Mouse (Mus musculus): Measurements from ENCODE around the gene Ctnnbl1. TPM values are rescaled to one million over a fixed set of nuclear protein-coding genes. Genes with fewer than 3 reads are reported as not detected.

Gene Ctnnbl1
- total RNA-seq, 2 experiments from 2014 or later, result 32.8 to 39.3 TPM

DNA sequence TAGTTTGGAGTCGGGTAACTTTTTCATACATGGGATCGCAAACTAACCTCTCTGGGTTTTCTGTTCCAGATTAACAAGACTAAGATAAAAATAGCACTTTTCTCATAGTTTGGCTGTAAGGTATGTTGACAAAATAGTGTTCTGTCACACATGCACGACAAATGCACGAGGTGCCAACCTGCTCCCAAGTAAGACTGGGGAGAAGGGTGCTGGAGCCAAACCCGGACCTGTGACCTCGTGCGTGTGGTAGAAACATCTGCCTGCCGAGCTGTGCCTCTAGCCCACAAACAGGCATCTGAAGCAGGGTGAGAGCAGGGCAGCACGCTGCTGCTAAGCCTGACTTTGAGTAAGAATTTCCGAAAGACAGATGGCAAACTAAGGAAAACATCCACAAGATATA, 125.1 kb downstream of the Ctnnbl1 start:
- intact Hi-C loops (cut with DNase I), result no loop called here
- DNase-seq, result no peak

DNA sequence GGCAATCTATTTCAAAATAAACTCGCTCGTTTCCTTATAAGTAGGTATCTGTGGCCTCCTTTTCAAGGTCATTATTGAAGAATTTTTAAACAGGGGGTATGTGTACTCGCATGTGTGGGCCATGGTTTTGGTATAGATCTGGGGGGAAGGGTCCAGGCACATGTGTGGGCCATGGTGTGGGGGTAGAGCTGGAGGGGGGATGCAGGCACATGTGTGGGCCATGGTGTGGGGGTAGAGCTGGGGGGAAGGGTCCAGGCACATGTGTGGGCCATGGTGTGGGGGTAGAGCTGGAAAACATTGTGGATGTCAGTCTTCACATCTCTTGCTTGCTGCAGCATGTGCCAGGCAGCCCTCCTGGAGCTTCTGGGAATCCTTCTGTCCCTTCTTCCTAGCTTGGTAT, 129.9 kb downstream of the Ctnnbl1 start:
- intact Hi-C loops (cut with DNase I), result no loop called here

DNA sequence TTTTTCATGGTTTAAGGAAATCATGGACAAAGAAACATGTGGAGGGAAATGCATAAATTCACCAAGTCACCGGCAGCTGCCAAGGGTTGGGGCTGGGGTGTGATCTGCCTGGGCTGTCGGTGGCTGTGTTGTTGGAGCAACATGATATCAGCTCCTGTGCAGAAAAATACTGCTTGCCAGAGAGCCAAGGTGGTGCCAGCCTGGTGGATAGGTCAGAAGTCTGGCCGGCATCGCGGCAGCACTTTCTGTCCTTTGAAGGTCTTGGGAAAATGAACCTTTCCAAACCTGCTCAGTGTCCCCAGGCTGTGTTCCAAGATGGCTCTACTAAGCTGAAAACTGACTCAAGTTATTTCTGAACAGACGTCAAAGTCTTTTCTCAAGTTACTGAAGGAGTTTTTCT, 133.0 kb downstream of the Ctnnbl1 start:
- intact Hi-C loops (cut with DNase I), result no loop called here
- no peak for DNase-seq

More for the DNA sequence above, 129.9 kb downstream of the Ctnnbl1 start:
- no peak for DNase-seq

DNA sequence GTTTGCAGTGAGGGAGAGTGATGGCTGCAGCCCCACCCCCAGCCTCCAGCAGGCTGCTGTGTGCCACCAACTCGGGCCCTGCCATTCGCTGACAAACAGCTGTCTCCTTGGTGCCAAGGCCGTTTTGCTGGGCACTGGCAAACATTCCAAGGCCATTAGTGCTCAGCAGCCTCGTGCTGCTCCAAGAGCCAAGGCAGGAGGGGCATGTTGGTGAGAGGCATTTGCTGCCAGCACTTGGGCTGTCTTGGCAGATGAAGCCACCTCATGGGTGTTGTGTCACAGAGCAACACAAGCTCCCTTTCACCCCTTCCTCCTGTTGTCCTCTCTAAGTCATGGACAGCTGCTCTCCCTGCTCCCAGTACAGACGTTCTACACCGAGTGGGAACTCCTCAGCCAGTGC, 136.0 kb downstream of the Ctnnbl1 start:
- intact Hi-C loops (cut with DNase I), result no loop called here
- DNase-seq, result peak; percentile 84

DNA sequence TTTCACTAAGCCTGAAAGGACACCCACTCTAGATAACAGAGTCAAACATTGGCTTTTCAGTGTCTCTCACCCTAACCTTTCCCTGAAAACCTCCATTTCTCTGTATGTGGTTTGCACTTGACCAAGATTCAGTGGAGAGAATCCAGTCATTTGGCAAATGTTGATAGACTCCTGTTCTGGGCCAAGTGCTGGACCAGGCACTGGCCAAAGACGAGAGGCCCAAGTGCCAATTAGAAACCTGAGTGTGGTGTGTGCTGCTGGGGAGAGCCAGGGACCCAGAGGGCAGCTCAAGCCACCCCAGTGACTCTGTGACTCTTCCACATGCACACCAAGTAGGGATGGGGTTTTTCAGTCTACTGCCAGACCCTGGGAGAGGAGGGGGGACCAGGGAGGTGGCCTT, 136.5 kb downstream of the Ctnnbl1 start:
- DNase-seq, result no peak
- intact Hi-C loops (cut with DNase I), result no loop called here

DNA sequence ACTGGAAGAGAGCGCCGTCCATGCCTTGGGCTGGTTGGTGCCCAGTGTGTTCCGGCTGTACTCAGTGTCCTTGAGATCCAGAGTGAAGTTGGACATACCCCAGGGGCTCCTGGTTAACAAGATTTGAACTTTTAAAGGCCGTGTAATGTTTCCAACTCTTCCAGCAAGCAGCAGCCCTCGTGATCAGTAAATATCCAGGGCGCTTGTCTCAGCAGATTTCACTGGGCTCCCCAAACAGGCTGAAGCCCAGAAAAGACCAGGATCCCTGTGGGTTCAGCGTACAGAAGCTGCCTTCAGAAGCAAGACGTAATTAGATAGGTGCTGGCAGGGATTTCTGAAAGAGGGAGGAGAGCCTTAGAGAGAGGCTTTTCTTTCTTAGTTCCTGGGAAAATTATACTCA, 137.9 kb downstream of the Ctnnbl1 start:
- no peak for DNase-seq
- intact Hi-C loops (cut with DNase I), result no loop called here

DNA sequence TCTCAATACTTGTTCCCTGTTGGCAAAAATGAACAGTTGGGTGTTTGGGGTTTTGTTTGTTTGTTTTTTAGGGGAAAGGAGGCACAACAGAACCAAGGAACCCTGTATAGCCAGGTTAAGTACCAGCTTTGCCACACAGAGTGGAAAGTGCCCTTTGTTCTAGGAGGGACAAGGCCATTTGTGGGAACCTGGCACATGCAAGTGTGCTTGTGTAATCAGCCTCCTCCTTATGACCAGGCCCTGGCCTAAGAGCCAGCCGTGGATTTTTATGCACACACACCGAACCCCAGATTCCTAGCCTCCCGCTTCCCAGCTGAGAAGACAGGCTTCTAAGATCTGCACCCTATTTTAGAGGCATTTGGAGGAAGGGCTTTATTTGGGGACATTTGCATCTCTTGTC, 140.2 kb downstream of the Ctnnbl1 start:
- intact Hi-C loops (cut with DNase I), result no loop called here
- no peak for DNase-seq

DNA sequence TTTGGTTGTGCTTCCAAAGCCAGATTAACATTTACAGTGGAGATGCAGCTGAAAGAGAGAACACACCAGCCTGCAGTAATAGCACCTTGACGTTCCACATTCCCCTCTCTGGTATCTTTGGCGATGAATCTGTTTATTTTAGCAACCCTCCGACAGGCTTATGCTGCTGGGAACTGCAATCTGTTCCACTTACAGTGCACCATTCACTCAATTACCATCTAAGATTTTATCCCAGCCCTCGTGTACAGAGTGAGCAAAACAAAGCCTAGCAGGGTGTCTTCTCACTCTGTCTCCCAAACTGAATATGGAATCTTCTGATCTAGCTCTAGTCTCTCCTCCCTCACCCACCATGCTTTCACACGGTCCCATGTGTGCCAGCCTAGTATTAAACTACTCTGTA, 140.8 kb downstream of the Ctnnbl1 start:
- intact Hi-C loops (cut with DNase I), result no loop called here
- no peak for DNase-seq

DNA sequence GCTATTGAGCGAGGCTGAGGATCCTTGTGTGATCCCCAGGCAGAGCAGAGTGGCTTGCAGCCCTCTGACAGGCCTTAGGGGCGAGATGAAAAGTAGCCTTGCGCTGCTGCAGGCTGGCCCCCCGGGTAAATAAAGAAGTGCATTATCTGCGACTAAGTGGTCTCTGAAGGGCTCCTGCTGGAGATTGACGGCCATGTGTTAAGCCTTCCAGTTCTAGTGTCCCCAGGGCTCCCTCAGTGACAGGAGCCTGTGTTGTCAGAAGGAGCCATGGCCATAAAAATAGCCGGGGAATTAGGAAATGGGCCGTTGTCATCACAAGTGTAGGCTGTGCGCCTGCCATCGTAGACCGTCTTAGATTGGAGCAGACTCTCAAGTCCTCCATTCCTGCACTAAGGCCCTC, 144.7 kb downstream of the Ctnnbl1 start:
- intact Hi-C loops (cut with DNase I), result no loop called here
- no peak for DNase-seq

DNA sequence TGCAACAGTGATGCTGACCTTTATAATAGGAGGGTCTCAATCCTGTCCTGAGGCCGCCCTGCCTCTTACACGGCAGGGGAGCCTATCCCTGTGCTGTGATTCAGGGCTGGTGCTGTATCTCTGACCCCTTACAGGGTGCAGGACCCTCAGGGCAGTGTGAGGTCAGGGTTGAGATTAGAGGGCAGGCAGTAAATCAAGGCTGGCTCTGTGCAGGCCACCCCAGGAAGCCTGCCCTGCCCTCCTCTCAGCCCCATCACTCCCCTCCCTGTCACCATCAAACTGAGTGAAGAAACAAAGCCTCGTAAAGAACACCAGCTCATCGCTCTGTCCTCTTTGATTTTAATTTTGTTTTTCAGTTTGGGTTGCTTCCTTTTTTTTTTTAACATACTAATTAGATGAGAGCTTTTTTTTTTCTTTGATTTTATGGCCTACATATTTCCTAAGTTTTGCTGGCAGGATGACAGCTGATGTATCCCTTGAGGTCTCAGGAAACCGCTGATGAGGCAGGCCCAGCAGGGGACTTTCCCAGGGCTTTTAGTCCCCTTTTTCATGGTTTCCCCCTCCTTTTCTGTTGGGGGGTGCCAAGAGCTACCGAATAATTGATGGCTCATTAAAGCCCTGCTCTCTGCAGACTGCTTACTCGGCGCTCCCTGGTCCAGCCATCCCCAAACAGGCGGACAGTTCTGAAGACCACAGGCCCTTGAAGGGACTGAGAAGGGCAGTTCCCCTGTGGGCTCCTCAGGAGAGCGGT, 150.2 kb downstream of the Ctnnbl1 start:
- DNase-seq, result peak; percentile 16
- intact Hi-C loops (cut with DNase I), result no loop called here

DNA sequence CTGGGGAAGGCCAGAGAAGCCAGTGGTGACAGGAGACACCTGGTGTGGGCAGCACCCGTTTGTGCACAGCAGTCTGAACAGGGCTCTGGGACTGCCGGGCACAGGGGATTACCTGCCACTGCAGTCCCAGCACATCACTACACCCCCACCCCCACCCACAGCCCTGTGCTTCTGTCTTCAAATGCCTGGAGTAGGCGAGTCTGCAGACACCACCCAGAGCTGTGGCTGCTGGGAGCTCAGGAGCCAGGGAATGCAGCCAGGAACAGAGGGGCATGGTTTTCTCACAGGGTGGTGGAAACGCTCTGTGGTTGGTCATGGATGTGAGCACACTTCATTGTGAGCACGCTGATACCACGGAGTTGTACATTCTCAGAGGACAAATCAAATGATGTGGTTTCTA, 154.0 kb downstream of the Ctnnbl1 start:
- DNase-seq, result no peak
- intact Hi-C loops (cut with DNase I), result no loop called here

DNA sequence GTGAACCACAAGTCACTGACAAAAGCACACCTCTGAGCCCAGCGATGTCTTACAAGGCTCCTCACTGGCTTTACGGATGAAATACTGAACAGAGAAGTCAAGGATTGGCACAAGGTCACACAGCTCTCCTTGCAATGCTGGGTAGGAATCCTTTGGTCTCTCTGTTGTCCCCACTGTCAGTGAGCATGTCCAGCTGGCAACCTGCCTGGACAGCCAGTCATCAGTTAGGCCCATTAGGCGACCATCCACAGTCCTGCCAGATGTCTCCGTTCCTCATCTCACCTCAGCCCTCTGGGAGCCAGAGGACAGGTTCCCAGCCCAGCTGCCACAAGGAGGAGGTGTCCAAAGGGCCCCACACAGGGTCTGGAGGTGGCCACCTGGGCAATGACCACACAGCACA, 159.9 kb downstream of the Ctnnbl1 start:
- intact Hi-C loops (cut with DNase I), result no loop called here
- peak; percentile 64 for DNase-seq

DNA sequence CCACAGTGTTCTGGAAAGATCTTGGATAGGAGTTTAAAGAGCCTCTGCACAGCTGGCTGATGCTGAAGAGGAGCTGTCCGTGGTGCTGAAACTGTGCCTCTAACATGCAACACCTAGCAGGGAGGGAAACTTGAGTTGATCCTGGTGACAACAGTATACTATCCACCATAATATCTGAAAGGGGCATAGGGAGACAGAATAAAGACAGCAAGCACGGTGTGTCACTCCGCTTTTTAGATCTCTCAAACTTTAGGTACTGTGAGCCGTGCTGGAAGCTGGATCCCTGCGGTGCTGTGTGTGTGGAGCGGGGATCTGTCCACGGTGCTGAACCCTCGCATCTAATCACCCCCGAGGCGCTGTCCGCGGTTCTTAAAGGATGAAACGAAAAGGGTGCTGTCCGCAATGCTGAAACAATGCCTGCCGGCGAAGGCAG, 176.0 kb downstream of the Ctnnbl1 start:
- intact Hi-C loops (cut with DNase I), result loop anchor here (10.0 kb wide), 2 partner anchors 278 to 292 kb away; no protein-coding TSS in a partner anchor
- peak; percentile 69 for DNase-seq

DNA sequence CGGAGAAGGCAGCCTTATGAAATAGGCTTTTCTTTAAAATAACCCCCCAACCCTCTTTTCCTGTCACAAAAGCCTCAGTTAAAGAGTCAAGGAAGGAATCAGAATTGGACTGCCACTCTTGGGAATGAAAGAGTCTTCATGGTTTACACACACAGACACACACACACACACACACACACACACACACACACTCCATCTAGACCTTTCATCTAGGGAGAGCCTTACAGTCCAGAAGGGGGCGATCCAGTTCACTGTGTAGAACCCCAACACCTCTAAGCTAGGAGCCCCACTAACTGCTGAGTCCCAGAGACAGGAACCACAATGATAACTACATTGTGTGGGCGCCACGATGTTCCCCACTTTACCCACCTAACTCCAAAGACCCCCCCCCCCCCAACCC, 176.5 kb downstream of the Ctnnbl1 start:
- intact Hi-C loops (cut with DNase I), result loop anchor here (10.0 kb wide), 2 partner anchors 279 to 291 kb away; no protein-coding TSS in a partner anchor
- DNase-seq, result no peak

DNA sequence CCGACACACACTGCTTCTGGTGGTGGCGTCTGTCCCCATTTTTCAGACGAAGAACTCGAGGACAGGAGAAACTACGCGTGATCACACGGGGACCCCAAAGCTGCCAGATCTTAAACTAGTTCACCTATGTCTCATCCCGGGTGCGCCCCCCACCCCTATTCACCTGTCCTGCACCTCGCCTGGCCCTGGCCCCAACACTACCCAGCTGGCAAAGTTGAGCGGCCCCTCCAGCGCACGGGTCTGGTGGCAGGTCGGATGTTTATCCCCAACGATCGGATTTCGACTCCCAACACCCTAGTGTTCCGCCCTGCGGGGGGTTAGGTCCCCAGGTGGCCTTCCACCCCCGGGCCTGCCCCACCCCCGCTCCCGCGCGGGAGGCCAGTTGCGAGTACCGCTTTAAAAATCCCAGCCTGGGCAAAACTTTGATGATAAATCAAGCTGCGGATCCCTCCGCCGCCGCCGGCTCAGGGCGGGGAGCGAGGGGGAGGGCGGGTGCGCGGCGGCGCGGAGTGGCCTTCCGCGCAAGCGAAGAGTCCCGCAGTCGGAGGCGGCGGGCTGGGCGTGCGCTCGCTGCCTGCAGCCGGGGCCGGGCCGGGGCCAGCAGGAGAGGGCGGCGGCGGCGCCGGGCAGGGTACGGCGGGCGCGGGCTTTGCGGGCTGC, 177.0 kb downstream of the Ctnnbl1 start, which contains the start of gene Vstm2l:
Gene Vstm2l, plus strand, starts transcription at position 549 of the 660 bp plus-strand sequence.
- intact Hi-C loops (cut with DNase I), result loop anchor here (10.0 kb wide), 2 partner anchors 279 to 291 kb away; no protein-coding TSS in a partner anchor
- DNase-seq, result peak; percentile 72

DNA sequence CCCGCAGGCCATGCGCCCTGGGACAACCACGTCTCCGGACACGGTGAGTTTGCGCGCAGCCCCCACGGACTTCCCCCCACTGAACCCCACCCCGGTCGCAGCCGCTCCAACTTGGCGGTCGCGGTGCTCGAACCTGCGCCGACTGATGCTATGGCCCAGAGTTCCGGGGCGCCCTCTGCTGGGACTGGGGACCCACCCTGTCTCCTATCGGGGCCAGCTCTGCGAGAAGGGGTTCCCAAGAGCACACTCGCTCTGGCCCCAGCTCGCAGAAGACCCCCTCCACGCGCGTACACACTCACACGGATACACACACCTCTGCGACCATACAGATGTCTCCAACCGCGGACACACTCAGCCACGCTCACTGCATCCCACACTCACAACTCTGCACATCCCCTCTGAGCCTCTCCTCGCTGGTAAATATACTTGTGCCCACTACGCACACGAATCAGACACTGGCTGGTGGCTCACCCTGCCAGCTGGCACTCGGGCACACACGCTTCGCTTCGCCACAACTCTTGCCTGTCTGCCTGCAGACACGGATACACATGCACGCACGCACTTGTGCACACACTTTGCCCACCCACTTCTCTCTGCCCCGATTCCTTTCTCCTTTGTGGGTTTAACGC, 177.8 kb downstream of the Ctnnbl1 start:
- peak; percentile 51 for DNase-seq
- intact Hi-C loops (cut with DNase I), result loop anchor here (10.0 kb wide), 2 partner anchors 280 to 290 kb away; no protein-coding TSS in a partner anchor

DNA sequence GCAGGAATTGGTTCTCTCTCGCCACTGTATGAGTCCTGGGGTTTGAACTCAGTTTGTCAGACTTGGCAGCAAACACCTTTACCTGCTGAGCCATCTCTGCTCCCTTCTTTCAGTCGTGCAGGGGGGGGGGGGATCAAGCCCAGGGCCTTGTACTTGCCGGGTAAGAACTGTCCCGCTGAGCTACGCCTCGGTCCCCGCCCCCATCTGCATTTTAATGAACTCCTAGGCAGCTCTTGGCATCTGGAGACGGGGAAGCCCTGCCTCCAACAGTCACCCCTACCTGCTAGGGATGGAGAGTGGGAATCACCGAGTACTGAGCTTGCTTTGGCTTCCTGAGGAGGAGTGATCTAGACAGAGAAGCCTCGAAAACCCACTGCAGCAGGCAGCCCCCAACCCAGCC, 181.3 kb downstream of the Ctnnbl1 start:
- intact Hi-C loops (cut with DNase I), result loop anchor here (10.0 kb wide), 2 partner anchors 284 to 286 kb away; no protein-coding TSS in a partner anchor
- DNase-seq, result no peak

DNA sequence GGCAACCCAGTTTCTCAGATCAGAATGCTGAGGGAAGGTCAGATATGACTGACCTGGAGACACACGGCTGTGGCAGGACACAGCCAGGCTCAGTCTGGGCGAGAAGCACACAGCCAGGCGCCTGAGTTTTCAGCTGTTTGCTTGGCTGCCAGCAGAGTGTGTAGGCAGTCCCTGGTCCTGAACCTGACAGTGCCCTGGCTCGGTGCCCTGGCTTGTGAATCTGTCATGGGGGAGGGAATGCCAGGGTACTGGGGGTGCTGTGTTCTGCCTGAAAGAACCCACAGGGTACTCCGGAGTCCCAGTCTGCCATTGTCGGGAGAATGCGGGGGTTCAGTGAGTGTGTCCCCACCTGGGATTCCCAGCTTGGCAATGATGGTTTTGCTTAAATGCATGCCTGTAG, 184.3 kb downstream of the Ctnnbl1 start:
- intact Hi-C loops (cut with DNase I), result no loop called here
- DNase-seq, result peak; percentile 77

DNA sequence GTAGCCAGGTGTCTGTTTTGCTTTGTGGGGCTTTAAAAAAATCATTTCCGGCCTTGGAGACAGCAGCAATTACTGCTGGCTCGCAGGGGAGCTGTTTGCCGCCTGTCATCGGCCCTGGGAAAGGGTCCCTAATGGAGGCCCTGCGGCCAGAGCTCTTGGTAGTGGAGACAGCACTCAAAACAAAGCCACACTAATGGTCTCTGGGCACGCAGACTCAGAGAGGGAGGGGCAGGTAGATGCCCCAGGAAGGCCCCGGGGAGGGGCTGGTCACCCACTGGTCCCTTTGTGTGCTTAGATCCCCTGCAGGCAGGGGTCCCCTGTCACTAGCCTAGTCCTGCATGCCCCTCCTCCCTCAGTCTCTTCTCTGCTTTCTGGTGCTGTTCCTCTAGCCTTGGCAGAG, 186.2 kb downstream of the Ctnnbl1 start:
- no peak for DNase-seq
- intact Hi-C loops (cut with DNase I), result no loop called here

DNA sequence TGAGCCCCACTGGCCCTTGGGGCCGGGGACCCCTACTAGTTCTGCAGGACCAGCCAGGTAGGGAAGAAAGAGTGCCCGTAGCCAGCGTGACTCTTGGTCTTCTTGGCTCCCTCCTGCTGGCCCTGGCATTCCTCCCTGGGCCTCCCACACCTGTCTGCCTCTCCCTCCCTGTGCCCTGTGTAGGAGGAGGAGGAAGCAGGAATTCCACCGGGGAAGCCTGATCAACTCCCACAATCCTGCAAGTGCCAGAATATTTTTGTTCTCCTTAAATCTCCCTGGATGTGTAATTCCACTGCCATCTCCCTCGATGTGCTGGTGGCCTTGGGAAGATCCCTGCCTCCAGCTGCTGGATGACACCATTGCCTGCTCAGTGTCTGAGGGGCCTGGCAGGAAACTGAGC, 187.3 kb downstream of the Ctnnbl1 start:
- intact Hi-C loops (cut with DNase I), result no loop called here
- DNase-seq, result no peak

DNA sequence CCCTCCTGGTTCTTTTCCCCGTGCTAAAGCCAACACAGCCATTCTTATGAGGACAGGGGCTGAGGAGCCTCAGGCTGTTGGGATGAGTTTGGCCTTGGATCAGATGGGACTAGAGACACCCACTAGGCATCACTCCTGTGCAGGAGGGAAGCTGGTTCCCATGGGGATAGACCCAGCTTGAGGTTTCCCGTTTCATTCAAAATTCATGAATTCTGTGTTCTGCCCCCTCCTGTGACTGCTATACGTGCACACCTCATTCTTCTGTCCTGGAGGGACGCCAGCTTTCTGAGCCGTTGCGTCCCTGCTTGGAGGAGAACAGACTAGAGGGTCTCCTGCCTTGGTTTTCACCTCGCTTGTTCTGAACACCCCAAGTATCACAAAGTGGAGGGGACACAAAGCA, 189.3 kb downstream of the Ctnnbl1 start:
- DNase-seq, result no peak

DNA sequence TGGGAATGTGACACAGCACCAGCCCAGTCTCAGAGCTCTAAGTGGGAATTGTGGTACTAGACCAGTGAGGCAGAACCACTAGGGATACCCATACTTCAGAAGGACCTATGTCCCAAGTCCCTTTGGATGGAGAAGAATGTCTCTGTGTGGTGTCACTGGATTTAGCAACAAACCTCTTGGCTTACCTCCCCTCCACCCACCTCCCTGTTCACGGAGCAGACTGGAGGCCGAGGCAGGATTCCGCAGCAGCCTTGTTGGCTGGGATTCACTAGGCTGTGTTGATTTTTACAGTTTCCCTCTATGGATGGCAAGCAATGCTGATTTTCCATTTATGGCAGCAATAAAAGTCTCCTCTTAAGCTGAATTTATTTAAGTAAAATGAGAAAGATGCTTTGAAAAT, 189.7 kb downstream of the Ctnnbl1 start:
- intact Hi-C loops (cut with DNase I), result no loop called here
- no peak for DNase-seq

More for the DNA sequence above, 189.3 kb downstream of the Ctnnbl1 start:
- intact Hi-C loops (cut with DNase I), result no loop called here
